Mouse (Mus musculus) kidney, adult 2 months (tissue): Measurements from ENCODE around the gene Sdk2.

Experiments
- CTCF ChIP-seq: fragments of 200-500 bp; conservative IDR thresholded peaks from 2 replicates; pipeline ENCODE4 v1.5.1; 2011; ENCODE audit warnings: low read depth, mild to moderate bottlenecking, control low read depth, low read length, moderate library complexity, mixed read lengths; ENCODE audit not compliant: insufficient read depth, insufficient read length
- POLR2A ChIP-seq: fragments of 200-500 bp; IDR thresholded peaks from one replicate; pipeline ENCODE4 v1.6.1; 2011; ENCODE audit warnings: low read depth, low read length, control low read depth

- no peak for TF ChIP-seq CTCF
- TF ChIP-seq POLR2A = no peak
Observed at GRCm38 (mm10) chr11:113888156-113888750, 178.6 kb downstream of the Sdk2 start.
